Mouse (Mus musculus) bone marrow macrophage, adult 2 months (primary cell): ENCODE results near the gene Tbxas1.

Experiments
- CTCF ChIP-seq: IDR thresholded peaks from 2 replicates; pipeline ENCODE4 v1.5.1; 2012; ENCODE audit warnings: low read depth, mild to moderate bottlenecking, low read length, moderate library complexity
- POLR2A ChIP-seq: IDR thresholded peaks from 2 replicates; pipeline ENCODE4 v1.6.1; 2012; ENCODE audit warnings: mild to moderate bottlenecking, low read depth, low read length, borderline replicate concordance

DNA sequence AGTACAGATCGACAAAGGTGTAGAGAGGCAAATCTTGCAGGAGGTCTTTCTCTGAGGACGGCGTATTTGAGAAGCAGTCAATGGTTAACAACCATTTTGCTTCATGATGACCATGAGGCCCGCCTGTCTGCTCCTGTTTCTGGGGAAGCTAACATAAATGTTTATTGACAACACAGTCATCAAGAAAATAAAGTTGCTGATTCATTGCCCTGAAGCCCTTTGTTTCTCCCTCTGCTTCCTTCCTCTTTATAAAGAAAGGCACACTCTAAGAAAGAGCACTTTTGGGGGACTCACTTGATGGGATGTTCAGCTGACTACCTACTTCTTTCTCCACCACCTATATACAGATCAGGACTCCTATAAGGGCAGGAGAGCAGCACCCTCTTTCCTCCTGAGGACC, 43.5 kb downstream of the Tbxas1 start:
- TF ChIP-seq CTCF (no peak), POLR2A (no peak)
